Mouse (Mus musculus) megakaryocyte, embryonic 14.5 days (primary cell): Measurements from ENCODE around the gene Olfr1390. TPM values are rescaled to one million over a fixed set of nuclear protein-coding genes. Genes with fewer than 3 reads are reported as not detected.

Experiments used
- polyA plus RNA-seq: library from polyadenylated mRNA; stranded (reverse); fragments of >175 nt; gene quantifications from 2 replicates; pipeline ENCODE4 v1.2.3, GENCODE M21; 2012; ENCODE audit warnings: low replicate concordance; ENCODE audit not compliant: insufficient read depth

Gene Olfr1390
- polyA plus RNA-seq, 1 experiment: not detected

Other genes starting within 250 kb of the Olfr1390 start
- gene Olfr1396, start 220.3 kb upstream of the Olfr1390 start, polyA plus RNA-seq: not detected in 2 replicates
- gene Olfr1395, start 192.9 kb upstream of the Olfr1390 start, polyA plus RNA-seq: not detected in 2 replicates
- not detected in 2 replicates for gene Olfr1394, start 180.8 kb upstream of the Olfr1390 start, polyA plus RNA-seq
- 7.0 and 7.1 TPM in 2 replicates for gene Btnl9, start 148.0 kb upstream of the Olfr1390 start, polyA plus RNA-seq
- 1.5 TPM in 1 of 2 replicates, not detected in the other for gene Zfp62, start 131.9 kb upstream of the Olfr1390 start, polyA plus RNA-seq
- gene Mgat1, start 91.0 kb upstream of the Olfr1390 start, polyA plus RNA-seq: 64.1 and 65.8 TPM in 2 replicates
- gene Olfr1393, start 56.9 kb upstream of the Olfr1390 start, polyA plus RNA-seq: not detected in 2 replicates
- gene Olfr1392, start 49.9 kb upstream of the Olfr1390 start, polyA plus RNA-seq: not detected in 2 replicates
- not detected in 2 replicates for gene Olfr10, start 30.4 kb upstream of the Olfr1390 start, polyA plus RNA-seq
- gene Olfr1391, start 12.4 kb upstream of the Olfr1390 start, polyA plus RNA-seq: not detected in 2 replicates
- gene Olfr1389, start 87.9 kb downstream of the Olfr1390 start, polyA plus RNA-seq: 0.58 TPM in 1 of 2 replicates, not detected in the other
- gene Olfr1388, start 101.4 kb downstream of the Olfr1390 start, polyA plus RNA-seq: not detected in 2 replicates
- gene Olfr1387, start 120.2 kb downstream of the Olfr1390 start, polyA plus RNA-seq: not detected in 2 replicates
- not detected in 2 replicates for gene Olfr1386, start 129.9 kb downstream of the Olfr1390 start, polyA plus RNA-seq
- gene Olfr1385, start 153.9 kb downstream of the Olfr1390 start, polyA plus RNA-seq: 0.06 TPM in 1 of 2 replicates, not detected in the other
- gene Olfr1384, start 171.5 kb downstream of the Olfr1390 start, polyA plus RNA-seq: not detected in 2 replicates
- not detected in 2 replicates for gene Olfr1383, start 184.5 kb downstream of the Olfr1390 start, polyA plus RNA-seq
- not detected in 2 replicates for gene Olfr1382, start 193.1 kb downstream of the Olfr1390 start, polyA plus RNA-seq
- not detected in 2 replicates for gene Olfr1381, start 208.3 kb downstream of the Olfr1390 start, polyA plus RNA-seq
- gene Olfr1380, start 221.7 kb downstream of the Olfr1390 start, polyA plus RNA-seq: not detected in 2 replicates